Mouse (Mus musculus) yolk sac, embryonic 10.5 days (tissue): ENCODE measurements around the gene Auts2.

Experiments
- DNase-seq: peaks from one replicate; pipeline ENCODE4 v3.0.0-alpha.2; 2017; ENCODE audit warnings: low spot score

The Auts2 gene

GRCm38 (mm10) chr5:131658822-131659515, 884.2 kb downstream of the Auts2 start:
- no peak for DNase-seq

DNA sequence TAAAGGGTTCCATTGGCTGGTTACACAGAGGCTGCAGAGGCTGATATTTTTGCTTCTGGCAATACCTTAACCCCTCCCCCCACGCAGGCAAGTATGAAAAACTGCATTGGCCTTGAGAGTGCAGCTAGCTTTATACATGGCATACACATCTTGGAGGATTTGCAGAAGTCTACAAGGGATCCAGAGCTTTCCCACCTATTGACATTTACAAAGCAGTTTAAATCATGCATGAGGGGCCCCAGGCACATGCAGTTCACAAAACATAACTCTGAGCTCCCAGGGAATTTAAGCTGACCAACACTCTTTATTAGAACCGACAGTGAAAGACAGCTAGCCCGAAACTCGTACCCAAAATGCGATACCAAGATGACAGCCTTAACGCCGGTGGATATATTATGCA, 888.9 kb downstream of the Auts2 start:
- no peak for DNase-seq

- no peak for DNase-seq
Observed at GRCm38 (mm10) chr5:131650381-131650891, 892.7 kb downstream of the Auts2 start.

DNA sequence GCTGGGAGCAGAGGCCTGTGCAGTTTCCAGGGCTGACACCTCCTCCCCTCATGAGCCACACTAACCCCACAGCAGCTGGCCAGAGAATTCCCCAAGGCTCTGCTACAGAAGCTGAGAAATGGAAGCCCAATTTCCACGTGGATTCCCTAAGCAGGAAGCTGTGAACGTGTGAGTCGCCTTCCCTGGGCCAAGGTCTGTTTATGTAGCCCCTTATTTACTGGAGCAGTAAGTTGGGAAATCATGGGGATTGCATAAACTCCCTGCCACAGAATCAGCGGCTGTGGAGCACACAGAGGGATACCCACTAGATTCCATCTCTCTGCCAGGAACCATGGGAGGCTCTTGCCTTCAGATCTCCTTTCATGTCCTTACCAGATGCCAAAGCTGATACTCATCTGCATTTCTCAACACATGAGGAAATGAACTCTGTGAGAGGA, 895.4 kb downstream of the Auts2 start:
- DNase-seq = peak; percentile 36

DNA sequence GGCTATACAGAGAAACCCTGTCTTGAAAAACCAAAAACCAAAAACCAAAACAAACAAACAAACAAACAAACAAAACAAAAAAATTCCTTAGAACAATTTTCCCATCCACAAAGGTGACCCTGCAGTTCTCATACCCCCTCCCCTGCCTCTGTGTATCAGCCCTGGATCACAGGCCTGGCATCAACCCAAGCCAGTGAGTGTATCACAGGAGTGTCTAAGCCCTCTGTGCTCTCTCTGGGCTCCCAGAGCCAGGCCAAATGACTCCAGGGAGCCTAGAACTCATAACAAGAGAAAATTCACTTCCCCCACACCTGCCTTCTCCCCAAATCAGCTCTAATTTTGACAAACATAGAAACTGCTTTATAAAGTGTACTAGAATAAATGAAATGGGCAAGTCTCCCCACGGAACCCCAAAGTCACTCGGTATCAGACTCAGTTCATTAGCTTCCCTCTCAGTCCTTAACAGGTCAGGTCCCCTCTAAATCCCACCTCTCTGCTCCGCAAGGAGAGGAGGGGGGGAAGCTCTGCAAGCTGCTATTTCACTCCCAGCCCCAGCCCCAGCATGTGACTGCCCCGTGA, 896.0 kb downstream of the Auts2 start:
- DNase-seq = no peak

DNA sequence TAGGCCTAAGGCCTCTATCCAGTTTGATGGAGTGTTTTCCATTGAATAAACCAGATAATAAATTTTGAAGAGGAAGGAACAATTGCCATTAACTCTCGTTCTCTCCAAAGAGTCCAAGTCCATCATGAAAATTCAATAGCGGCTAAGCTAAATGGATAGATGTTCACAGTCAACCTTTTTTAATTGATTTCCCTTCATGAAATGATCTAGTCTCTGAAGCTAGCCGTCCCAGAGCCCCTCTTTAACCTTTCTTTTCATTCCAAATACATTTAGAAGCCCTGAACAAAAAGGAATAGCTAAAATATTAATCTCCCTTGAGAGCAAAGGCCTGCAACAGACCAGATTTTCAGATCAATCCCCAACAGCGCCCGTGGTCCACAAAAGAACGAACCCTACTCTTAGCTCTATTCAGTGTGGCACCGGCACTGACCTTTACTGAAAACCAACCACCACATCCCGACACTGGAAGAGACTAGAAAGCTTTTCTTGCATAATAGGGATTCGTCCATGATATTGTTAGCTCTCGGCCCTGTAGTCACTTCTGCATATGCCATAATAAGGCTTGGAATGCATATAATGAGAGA, 896.9 kb downstream of the Auts2 start:
- no peak for DNase-seq

DNA sequence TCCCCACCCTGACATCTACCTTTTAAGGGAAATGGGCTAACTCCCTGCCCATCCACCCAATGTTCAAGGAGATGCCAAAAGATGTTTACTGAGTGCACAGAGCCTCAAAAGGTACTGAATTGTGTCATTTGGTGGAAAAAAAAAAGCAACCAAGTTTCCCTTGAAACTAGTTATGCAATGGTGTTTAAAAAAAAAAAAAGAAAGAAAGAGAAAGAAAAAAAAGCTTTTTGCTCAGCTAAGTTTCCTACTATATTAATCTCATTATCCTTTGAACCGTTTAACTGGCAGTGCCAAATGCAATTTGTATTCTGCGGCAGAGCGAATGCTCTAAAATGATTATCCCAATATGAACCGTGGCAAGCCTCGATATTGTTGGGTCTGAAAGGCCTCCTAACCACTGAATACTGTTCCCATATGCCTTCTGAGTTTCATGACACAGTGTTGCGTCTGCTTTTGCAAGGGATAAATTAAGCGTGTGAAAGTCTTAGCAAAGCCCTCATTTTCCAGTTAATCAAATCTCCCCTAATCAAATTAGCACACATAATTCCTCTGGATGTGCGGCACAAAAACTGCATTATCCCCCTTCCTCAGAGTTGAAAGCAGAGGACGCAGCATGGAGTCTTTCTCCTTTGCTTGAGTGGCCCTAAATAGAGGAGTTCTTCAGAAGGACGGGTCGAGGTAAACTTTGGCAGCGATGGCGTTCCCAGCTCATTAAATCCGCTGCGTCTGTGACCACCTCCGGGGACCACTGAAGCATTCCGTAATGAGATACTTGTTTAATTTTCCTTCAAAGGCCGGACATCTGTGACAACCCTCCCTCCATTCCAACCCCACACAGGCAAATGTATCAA, 897.6 kb downstream of the Auts2 start:
- no peak for DNase-seq

GRCm38 (mm10) chr5:131644331-131644730, 898.8 kb downstream of the Auts2 start:
- DNase-seq = no peak

GRCm38 (mm10) chr5:131643176-131644174, 899.7 kb downstream of the Auts2 start:
- DNase-seq = peak; percentile 7

DNA sequence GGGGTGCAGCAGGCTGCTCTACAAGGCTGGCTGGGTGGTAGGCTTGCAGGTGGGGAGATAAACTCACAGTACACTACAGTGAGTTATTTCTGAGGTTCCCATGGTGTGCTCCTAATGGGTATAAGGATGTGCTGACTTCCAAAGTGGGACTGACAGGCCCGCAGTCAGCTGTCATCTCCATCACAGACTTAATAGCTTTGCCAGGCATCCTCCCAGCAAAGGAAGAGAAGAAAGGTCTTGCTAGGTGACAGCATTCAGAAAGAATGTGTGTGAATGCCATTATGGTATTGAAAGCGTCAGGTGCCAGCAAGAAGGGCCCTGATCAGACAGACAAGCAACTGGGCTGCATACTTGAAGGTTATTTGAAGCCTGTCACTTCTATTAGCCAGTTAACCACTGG, 900.4 kb downstream of the Auts2 start:
- no peak for DNase-seq

- peak; percentile 59 for DNase-seq
Observed at GRCm38 (mm10) chr5:131636431-131636830, 906.7 kb downstream of the Auts2 start.

GRCm38 (mm10) chr5:131634731-131635130, 908.4 kb downstream of the Auts2 start:
- no peak for DNase-seq

- DNase-seq = no peak
Observed at GRCm38 (mm10) chr5:131631998-131632379, 911.2 kb downstream of the Auts2 start.

DNA sequence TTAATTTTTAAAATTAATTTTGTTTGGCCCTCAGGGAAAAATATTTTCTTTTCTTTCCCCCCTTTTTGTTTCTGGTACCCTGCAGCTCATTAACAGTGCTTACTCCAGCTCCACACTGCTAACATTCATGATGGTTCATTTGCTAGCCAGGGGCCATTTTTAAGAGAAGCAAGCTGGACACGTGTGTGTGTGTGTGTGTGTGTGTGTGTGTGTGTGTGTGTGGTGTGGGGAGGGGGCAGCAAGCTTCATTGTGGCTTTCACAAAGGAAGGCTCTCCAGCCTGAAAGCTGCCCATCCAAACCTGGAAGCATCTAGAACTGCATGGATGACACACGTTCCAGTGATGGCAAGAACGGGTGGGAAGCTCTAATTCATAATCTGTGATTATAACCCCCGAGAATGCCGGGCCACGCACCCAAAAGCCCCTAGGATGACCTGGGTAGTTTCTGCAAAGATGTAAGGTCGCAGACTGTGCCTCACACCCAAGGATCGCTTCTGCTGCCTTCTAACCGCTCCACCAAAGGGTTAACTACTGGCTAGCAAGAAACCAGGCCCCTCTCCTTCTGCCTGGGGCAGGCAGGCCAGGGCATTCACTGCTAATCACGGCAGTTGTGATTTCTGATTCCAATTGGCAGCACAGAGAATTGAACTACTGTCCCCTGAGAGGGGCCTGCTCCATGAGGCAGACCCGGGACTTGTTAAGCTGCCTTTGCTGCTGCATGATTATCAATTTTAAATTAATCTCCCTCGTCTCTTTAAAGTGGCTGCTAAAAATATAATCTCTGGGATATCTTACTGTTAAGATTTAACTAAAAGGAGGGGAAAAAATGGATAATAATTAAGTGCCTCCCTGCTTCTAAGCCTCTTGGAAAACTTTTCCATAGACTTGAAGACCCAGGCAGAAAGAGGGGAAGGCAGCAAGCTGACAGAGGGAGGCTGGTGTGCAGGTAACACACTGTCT, 911.8 kb downstream of the Auts2 start:
- peak; percentile 19 for DNase-seq

DNA sequence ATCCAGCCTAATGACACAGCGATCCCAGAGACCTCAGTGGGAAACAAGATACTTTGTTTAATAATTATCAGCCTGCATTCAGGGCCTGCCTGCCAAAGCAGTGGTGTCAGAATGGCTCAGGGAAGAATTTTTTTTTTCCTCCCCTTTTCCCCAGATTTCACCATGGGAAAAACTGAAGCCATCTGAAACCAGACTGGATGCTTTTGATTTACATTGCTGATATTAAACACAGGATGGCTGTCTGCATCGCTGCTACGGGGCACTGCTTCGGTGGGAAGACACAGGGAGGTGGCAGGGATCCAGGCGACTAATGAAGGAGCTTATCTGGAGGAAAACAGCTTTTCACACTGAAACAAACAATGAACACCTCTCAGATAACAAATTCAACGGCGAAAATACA, 912.6 kb downstream of the Auts2 start:
- DNase-seq = no peak

DNA sequence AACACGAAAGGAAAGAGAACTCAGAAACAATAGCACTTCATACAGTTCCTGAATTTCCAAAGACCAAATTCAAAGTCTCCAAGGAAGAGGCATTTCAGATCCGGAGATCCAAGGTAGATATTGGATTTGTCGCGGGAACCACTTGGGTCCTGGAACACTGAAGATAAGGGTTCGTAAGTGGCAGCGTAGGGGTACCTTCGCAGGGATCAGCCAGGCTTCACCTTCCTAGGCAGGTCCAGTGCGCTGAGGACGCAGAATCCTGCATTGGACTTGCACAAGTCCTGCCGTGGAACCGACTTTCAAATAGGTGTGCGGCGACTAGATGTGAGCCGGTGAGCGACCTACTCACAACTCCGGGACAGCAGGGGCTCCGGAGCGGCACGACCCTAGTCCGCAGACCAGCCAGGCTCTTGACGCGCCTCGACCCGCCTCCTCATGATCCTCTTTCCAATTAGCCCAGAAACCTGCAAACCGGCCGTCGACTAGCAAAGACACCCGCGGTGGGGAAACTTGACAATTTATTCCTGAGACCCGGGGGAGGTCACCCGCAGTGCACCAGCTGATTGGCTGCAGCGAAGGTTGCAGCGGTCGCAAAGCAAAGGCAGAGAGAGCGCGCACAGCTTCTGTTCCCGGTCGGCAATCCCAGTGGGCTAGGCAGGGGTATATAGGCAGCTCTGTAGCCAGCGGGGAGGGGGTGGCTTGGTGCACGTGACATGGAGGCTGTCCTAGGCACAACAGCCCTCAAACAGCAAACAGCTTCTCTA, 926.8 kb downstream of the Auts2 start:
- DNase-seq = peak; percentile 35

DNA sequence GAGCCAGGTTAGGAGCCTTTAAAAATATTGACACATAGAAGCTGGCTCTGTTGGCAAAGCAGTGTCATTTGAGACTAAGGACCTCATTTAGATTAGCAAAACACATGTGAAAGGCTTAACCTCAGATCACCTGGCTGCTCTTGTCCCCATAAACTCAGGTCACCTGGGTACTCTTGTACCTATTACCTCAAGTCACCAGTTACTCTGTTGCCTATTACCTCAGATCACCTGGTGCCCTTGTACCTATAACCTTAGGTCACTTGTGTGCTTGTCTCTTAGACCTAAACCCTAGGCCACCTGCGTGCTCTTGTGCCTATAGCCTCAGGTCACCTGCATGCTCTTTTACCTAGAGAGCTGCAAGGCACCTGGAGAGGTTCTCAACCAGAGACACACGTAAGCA, 928.9 kb downstream of the Auts2 start:
- DNase-seq = no peak

GRCm38 (mm10) chr5:131613301-131613700, 929.8 kb downstream of the Auts2 start:
- no peak for DNase-seq

- DNase-seq = no peak
Observed at GRCm38 (mm10) chr5:131610702-131611101, 932.4 kb downstream of the Auts2 start.
